Mouse (Mus musculus): Measurements from ENCODE around the gene Abcc2. TPM values are rescaled to one million over a fixed set of nuclear protein-coding genes. Genes with fewer than 3 reads are reported as not detected.
A peak's percentile ranks its signal among the peaks of the same experiment; 100 is the strongest.

Gene Abcc2
- polyA plus RNA-seq, 1 experiment: not detected

DNA sequence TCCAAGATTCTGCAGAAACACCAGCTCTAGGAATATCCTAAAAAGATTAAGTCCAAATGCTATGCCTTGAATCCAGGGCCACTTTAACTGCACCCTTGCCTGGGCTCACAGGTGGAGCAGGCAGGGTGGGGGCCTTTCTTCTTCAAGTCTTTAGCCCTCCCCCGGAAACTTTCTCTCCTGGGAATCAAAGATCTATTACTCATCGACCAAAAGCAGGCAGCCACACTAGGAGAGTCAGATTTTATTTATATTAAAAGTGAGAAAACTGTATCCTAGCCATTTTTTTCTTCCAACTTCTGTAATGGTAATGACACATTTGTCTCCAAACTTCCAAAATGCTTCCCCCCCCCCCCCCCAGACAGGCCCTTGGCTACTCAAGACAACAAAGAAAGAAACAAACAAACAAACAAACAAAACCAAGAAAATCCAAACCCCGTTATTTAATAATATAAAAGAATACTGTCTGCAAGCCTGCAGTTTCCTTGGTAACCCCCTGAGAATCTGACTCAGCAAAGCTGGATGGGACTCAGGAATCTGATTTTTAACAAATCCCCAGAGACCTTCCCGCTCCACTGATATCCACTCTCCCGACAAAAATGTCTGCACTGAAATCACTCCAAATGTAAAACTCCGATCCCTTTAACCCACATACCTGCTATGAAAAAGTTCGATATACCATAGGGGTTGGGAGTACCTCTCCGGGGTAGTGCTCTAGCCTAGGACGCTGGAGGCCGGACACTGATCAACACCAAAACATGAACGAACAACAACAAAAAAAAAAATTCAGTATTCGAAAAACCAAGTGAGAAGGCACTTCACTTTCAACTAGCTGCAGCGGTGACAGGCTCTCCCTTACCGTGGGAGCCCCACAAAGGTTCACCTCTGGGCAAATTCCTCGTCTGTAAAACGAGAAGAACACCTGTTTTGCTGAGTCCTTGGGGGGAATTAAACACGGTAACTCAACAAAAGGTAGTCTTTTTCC, 96.4 kb downstream of the Abcc2 start:
- H3K4me3 ChIP-seq (ENCODE audit: insufficient read depth, poor library complexity, severe bottlenecking): peak overlapping the region; percentile 37
- H3K79me2 ChIP-seq (ENCODE audit: control insufficient read depth, insufficient read depth): peaks cover 51% of the 10 kb centered on the region
- H3K36me3 ChIP-seq (ENCODE audit: control insufficient read depth, insufficient read depth): peaks cover 18% of the 10 kb centered on the region
- H3K79me3 ChIP-seq (ENCODE audit: low read depth): peaks cover 17% of the 10 kb centered on the region
- peak overlapping the region; percentile 47 for H3ac ChIP-seq (ENCODE audit: control insufficient read depth, insufficient read length, low read depth)
- TF ChIP-seq MYOG (IDR thresholded peaks at IDR 0.05; ENCODE audit: control insufficient read depth, extremely low read depth, insufficient read length) (no peak), FOSL1 (IDR thresholded peaks at IDR 0.05; ENCODE audit: insufficient read depth, low read length, poor library complexity, severe bottlenecking) (no peak), CEBPB (IDR thresholded peaks at IDR 0.05; ENCODE audit: low read depth) (no peak), MYOD1 (IDR thresholded peaks at IDR 0.05; ENCODE audit: control insufficient read depth, insufficient read length, low read depth) (no peak), MAX (IDR thresholded peaks at IDR 0.05) (no peak)
- no peaks in the 10 kb centered on the region for H3K27me3 ChIP-seq (ENCODE audit: control insufficient read depth, insufficient read depth, insufficient read length)

- TF ChIP-seq MYOG (IDR thresholded peaks at IDR 0.05; ENCODE audit: control insufficient read depth, extremely low read depth, insufficient read length) (no peak), CEBPB (IDR thresholded peaks at IDR 0.05; ENCODE audit: low read depth) (no peak), MYOD1 (IDR thresholded peaks at IDR 0.05; ENCODE audit: control insufficient read depth, insufficient read length, low read depth) (no peak), FOSL1 (IDR thresholded peaks at IDR 0.05; ENCODE audit: insufficient read depth, low read length, poor library complexity, severe bottlenecking) (no peak), USF1 (IDR thresholded peaks at IDR 0.05; ENCODE audit: low read depth) (no peak), MAX (IDR thresholded peaks at IDR 0.05) (no peak), CTCF (IDR thresholded peaks at IDR 0.05; ENCODE audit: control insufficient read depth, insufficient read depth, insufficient read length) (no peak)
- no peaks in the 10 kb centered on the region for H3K27me3 ChIP-seq (ENCODE audit: control insufficient read depth, insufficient read depth, insufficient read length)
- peaks cover 17% of the 10 kb centered on the region for H3K79me3 ChIP-seq (ENCODE audit: low read depth)
- H3K36me3 ChIP-seq (ENCODE audit: control insufficient read depth, insufficient read depth): peaks cover 8% of the 10 kb centered on the region
- H3K4me3 ChIP-seq (ENCODE audit: insufficient read depth, poor library complexity, severe bottlenecking): peak overlapping the region; percentile 37
- peak overlapping the region; percentile 98 for H3ac ChIP-seq (ENCODE audit: control insufficient read depth, insufficient read length, low read depth)
- peaks cover 49% of the 10 kb centered on the region for H3K79me2 ChIP-seq (ENCODE audit: control insufficient read depth, insufficient read depth)
These were observed 97.6 kb downstream of the Abcc2 start for GRCm38 (mm10) chr19:43879401-43880212.

- Histone ChIP-seq H3K36me3 (ENCODE audit: control insufficient read depth, insufficient read depth) (no peaks in the 10 kb centered on the region), H3ac (ENCODE audit: control insufficient read depth, insufficient read length, low read depth) (no peak overlapping the region), H3K79me2 (ENCODE audit: control insufficient read depth, insufficient read depth) (peaks cover 40% of the 10 kb centered on the region), H3K27me3 (ENCODE audit: control insufficient read depth, insufficient read depth, insufficient read length) (no peaks in the 10 kb centered on the region), H3K4me3 (ENCODE audit: insufficient read depth, poor library complexity, severe bottlenecking) (no peak overlapping the region), H3K79me3 (ENCODE audit: low read depth) (peaks cover 14% of the 10 kb centered on the region)
- TF ChIP-seq MAX (IDR thresholded peaks at IDR 0.05): no peak
- no peak for TF ChIP-seq CTCF (IDR thresholded peaks at IDR 0.05; ENCODE audit: control insufficient read depth, insufficient read depth, insufficient read length)
- no peak for TF ChIP-seq FOSL1 (IDR thresholded peaks at IDR 0.05; ENCODE audit: insufficient read depth, low read length, poor library complexity, severe bottlenecking)
- no peak for TF ChIP-seq MYOD1 (IDR thresholded peaks at IDR 0.05; ENCODE audit: control insufficient read depth, insufficient read length, low read depth)
- TF ChIP-seq CEBPB (IDR thresholded peaks at IDR 0.05; ENCODE audit: low read depth): no peak
- no peak for TF ChIP-seq MYOG (IDR thresholded peaks at IDR 0.05; ENCODE audit: control insufficient read depth, extremely low read depth, insufficient read length)
- no peak for TF ChIP-seq USF1 (IDR thresholded peaks at IDR 0.05; ENCODE audit: low read depth)
These were observed 98.4 kb downstream of the Abcc2 start for GRCm38 (mm10) chr19:43880420-43880819.

- H3ac ChIP-seq (ENCODE audit: control insufficient read depth, insufficient read length, low read depth): no peak overlapping the region
- no peak for TF ChIP-seq MYOD1 (IDR thresholded peaks at IDR 0.05; ENCODE audit: control insufficient read depth, insufficient read length, low read depth)
- TF ChIP-seq CTCF (IDR thresholded peaks at IDR 0.05; ENCODE audit: control insufficient read depth, insufficient read depth, insufficient read length): no peak
- TF ChIP-seq MYOG (IDR thresholded peaks at IDR 0.05; ENCODE audit: control insufficient read depth, extremely low read depth, insufficient read length): no peak
- no peak for TF ChIP-seq MAX (IDR thresholded peaks at IDR 0.05)
- no peak for TF ChIP-seq CEBPB (IDR thresholded peaks at IDR 0.05; ENCODE audit: low read depth)
- TF ChIP-seq FOSL1 (IDR thresholded peaks at IDR 0.05; ENCODE audit: insufficient read depth, low read length, poor library complexity, severe bottlenecking): no peak
- TF ChIP-seq USF1 (IDR thresholded peaks at IDR 0.05; ENCODE audit: low read depth): no peak
These were observed 99.6 kb downstream of the Abcc2 start for GRCm38 (mm10) chr19:43881615-43882014.

DNA sequence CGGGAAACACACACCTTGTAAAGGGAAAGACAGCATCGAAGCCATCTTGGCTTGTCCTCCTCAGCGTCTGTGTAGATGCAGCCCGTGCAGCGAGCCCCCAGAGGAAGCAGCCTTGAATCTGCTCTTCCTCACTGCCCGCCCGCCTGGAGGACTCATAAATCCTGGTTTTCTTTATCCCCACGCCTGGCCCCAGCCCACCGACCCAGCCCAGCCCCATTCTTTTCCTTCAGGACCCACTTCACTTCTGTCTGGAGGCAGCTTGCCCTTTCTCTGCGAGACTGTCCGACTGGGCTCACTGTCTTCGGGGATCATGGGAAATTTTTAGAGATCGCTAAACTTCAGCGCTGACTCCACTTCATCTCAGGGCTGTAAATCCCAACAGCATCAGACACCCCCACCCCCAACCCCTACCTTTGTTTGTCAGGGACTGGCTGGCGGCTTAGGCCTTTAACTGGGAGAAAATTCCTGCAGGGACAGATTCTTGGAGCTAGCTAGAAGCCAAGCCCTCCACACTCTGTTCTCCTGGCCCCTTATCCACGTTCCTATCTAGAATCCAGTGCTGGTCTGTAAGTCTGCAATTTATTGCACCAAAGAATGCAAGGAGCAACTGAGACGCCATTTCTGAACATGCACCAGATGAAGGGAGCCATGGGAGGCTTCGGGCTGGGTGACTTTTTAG, 101.0 kb downstream of the Abcc2 start:
- Histone ChIP-seq H3K79me3 (ENCODE audit: low read depth) (peaks cover 6% of the 10 kb centered on the region), H3K4me3 (ENCODE audit: insufficient read depth, poor library complexity, severe bottlenecking) (no peak overlapping the region), H3K79me2 (ENCODE audit: control insufficient read depth, insufficient read depth) (peaks cover 16% of the 10 kb centered on the region), H3K27me3 (ENCODE audit: control insufficient read depth, insufficient read depth, insufficient read length) (no peaks in the 10 kb centered on the region), H3ac (ENCODE audit: control insufficient read depth, insufficient read length, low read depth) (no peak overlapping the region), H3K36me3 (ENCODE audit: control insufficient read depth, insufficient read depth) (no peaks in the 10 kb centered on the region)
- TF ChIP-seq CEBPB (IDR thresholded peaks at IDR 0.05; ENCODE audit: low read depth) (no peak), FOSL1 (IDR thresholded peaks at IDR 0.05; ENCODE audit: insufficient read depth, low read length, poor library complexity, severe bottlenecking) (no peak), MYOD1 (IDR thresholded peaks at IDR 0.05; ENCODE audit: control insufficient read depth, insufficient read length, low read depth) (no peak), USF1 (IDR thresholded peaks at IDR 0.05; ENCODE audit: low read depth) (no peak), MYOG (IDR thresholded peaks at IDR 0.05; ENCODE audit: control insufficient read depth, extremely low read depth, insufficient read length) (no peak), MAX (IDR thresholded peaks at IDR 0.05) (no peak), CTCF (IDR thresholded peaks at IDR 0.05; ENCODE audit: control insufficient read depth, insufficient read depth, insufficient read length) (no peak)

More at GRCm38 (mm10) chr19:43881615-43882014, 99.6 kb downstream of the Abcc2 start:
- no peaks in the 10 kb centered on the region for H3K27me3 ChIP-seq (ENCODE audit: control insufficient read depth, insufficient read depth, insufficient read length)
- H3K36me3 ChIP-seq (ENCODE audit: control insufficient read depth, insufficient read depth): no peaks in the 10 kb centered on the region
- no peak overlapping the region for H3K4me3 ChIP-seq (ENCODE audit: insufficient read depth, poor library complexity, severe bottlenecking)
- H3K79me2 ChIP-seq (ENCODE audit: control insufficient read depth, insufficient read depth): peaks cover 30% of the 10 kb centered on the region
- peaks cover 13% of the 10 kb centered on the region for H3K79me3 ChIP-seq (ENCODE audit: low read depth)
